Mouse (Mus musculus) adrenal gland, postnatal 25 days (tissue): ENCODE measurements around the gene Ppcdc. TPM values are rescaled to one million over a fixed set of nuclear protein-coding genes. Genes with fewer than 3 reads are reported as not detected.

Experiments
- DNase-seq: peaks from one replicate; pipeline ENCODE4 v3.0.0; 2021; ENCODE audit warnings: mixed read lengths
- long read RNA-seq: library from polyadenylated mRNA; stranded (forward); transcript quantifications from one replicate; pipeline ENCODE4 v2.0.0, GENCODE M21; 2021
- total RNA-seq: library from RNA; stranded (reverse); gene quantifications from 2 replicates; pipeline ENCODE4 v1.2.3, GENCODE M21; 2021

Ppcdc gene
- total RNA-seq, result 17.4 and 31.5 TPM in 2 replicates
- long read RNA-seq, transcript Ppcdc-213 (7 exons, 1,665 nt), result major isoform, 10 of 27 reads
- long read RNA-seq, partial matches to known transcripts, result 1 of 27 reads
- long read RNA-seq, other reads (novel, unspliced or antisense), result 11 of 27 reads

GRCm38 (mm10) chr9:57439522-57440295, at the start of gene Ppcdc:
Gene Ppcdc, minus strand, starts transcription at chr9:57440124.
- DNase-seq, result peak; percentile 85

- no peak for DNase-seq
Measured at GRCm38 (mm10) chr9:57487807-57488206, 47.9 kb upstream of the Ppcdc start.

- peak; percentile 83 for DNase-seq
Measured at GRCm38 (mm10) chr9:57485774-57486173, 45.9 kb upstream of the Ppcdc start.

- no peak for DNase-seq
Measured at GRCm38 (mm10) chr9:57468914-57469313, 29.0 kb upstream of the Ppcdc start.

GRCm38 (mm10) chr9:57467896-57468549, 28.1 kb upstream of the Ppcdc start, which contains the start of gene Scamp5:
Gene Scamp5, minus strand, starts transcription at chr9:57468060.
- peak; percentile 89 for DNase-seq

- DNase-seq, result peak; percentile 20
Measured at GRCm38 (mm10) chr9:57467271-57467771, 27.4 kb upstream of the Ppcdc start.

- DNase-seq, result no peak
Measured at GRCm38 (mm10) chr9:57466101-57466500, 26.2 kb upstream of the Ppcdc start.

GRCm38 (mm10) chr9:57462866-57463265, 22.9 kb upstream of the Ppcdc start:
- DNase-seq, result no peak

- DNase-seq, result no peak
Measured at GRCm38 (mm10) chr9:57459707-57460106, 19.8 kb upstream of the Ppcdc start.

- no peak for DNase-seq
Measured at GRCm38 (mm10) chr9:57453516-57453915, 13.6 kb upstream of the Ppcdc start.

GRCm38 (mm10) chr9:57452624-57453462, 12.9 kb upstream of the Ppcdc start:
- no peak for DNase-seq

- DNase-seq, result no peak
Measured at GRCm38 (mm10) chr9:57449715-57450114, 9.8 kb upstream of the Ppcdc start.

- no peak for DNase-seq
Measured at GRCm38 (mm10) chr9:57440620-57441019, 696 bp upstream of the Ppcdc start.

- DNase-seq, result no peak
Measured at GRCm38 (mm10) chr9:57439083-57439482, 841 bp downstream of the Ppcdc start.

- DNase-seq, result no peak
Measured at GRCm38 (mm10) chr9:57437896-57438614, 1.9 kb downstream of the Ppcdc start.

- DNase-seq, result no peak
Measured at GRCm38 (mm10) chr9:57436166-57436565, 3.8 kb downstream of the Ppcdc start.

- no peak for DNase-seq
Measured at GRCm38 (mm10) chr9:57434405-57435165, 5.3 kb downstream of the Ppcdc start.

GRCm38 (mm10) chr9:57433097-57434032, 6.6 kb downstream of the Ppcdc start:
- DNase-seq, result peak; percentile 78

GRCm38 (mm10) chr9:57432480-57432879, 7.4 kb downstream of the Ppcdc start:
- DNase-seq, result no peak

GRCm38 (mm10) chr9:57431202-57431601, 8.7 kb downstream of the Ppcdc start:
- DNase-seq, result no peak
